Mouse (Mus musculus) heart, embryonic 10.5 days (tissue): ENCODE data around the gene Tmed4. TPM values are rescaled to one million over a fixed set of nuclear protein-coding genes. Genes with fewer than 3 reads are reported as not detected.

ENCODE experiments used
- DNase-seq: peaks from one replicate; pipeline ENCODE4 v3.0.0-alpha.2; 2017; ENCODE audit warnings: low spot score
- H3K27ac ChIP-seq: fragments of 300-500 bp; sonication (generic); 2 replicates; pipeline ENCODE4 v1.5.1; 2016; ENCODE audit warnings: mild to moderate bottlenecking
- H3K27me3 ChIP-seq: fragments of 300-500 bp; sonication (generic); 2 replicates; pipeline ENCODE4 v1.6.1; 2016; ENCODE audit warnings: mild to moderate bottlenecking; ENCODE audit not compliant: poor library complexity, insufficient read depth, severe bottlenecking
- H3K36me3 ChIP-seq: fragments of 300-500 bp; sonication (generic); 2 replicates; pipeline ENCODE4 v1.6.1; 2016; ENCODE audit warnings: mild to moderate bottlenecking, moderate library complexity
- H3K4me1 ChIP-seq: fragments of 300-500 bp; sonication (generic); 2 replicates; pipeline ENCODE4 v1.6.1; 2016; ENCODE audit warnings: mild to moderate bottlenecking
- H3K4me3 ChIP-seq: fragments of 300-500 bp; sonication (generic); 2 replicates; pipeline ENCODE4 v1.5.1; 2016; ENCODE audit warnings: mild to moderate bottlenecking, moderate library complexity
- H3K9me3 ChIP-seq: fragments of 300-500 bp; sonication (generic); 2 replicates; pipeline ENCODE4 v1.6.1; 2016; ENCODE audit warnings: mild to moderate bottlenecking, moderate library complexity
- WGBS: fragments of 180-500 bp; shearing (Covaris S2); methylation state at CpG from one replicate; pipeline ENCODE4 v1.1.7; 2016; 5-methylcytosine and 5-hydroxymethylcytosine counted together
- polyA plus RNA-seq: library from polyadenylated mRNA; unstranded; fragments of >200 nt; fragmentation: Nextera tagmentation; extraction: Ambion mirVana; gene quantifications from 2 replicates; pipeline ENCODE4 v1.2.1, GENCODE M21; 2016

Gene Tmed4
- polyA plus RNA-seq = 85.6 and 101 TPM in 2 replicates

- WGBS = under 1% methylated on average over 39 of the region's 39 CpGs
- H3K36me3 ChIP-seq = peaks cover 24% of the 10 kb centered on the region
- no peaks in the 10 kb centered on the region for H3K9me3 ChIP-seq
- peak within 1 kb of the TSS; percentile 96 for H3K4me3 ChIP-seq
- peak within 1 kb of the TSS; percentile 90 for H3K27ac ChIP-seq
- H3K4me1 ChIP-seq = peaks cover 14% of the 10 kb centered on the region
- peak; percentile 97 for DNase-seq
- H3K27me3 ChIP-seq = no peaks in the 10 kb centered on the region
Observed at GRCm38 (mm10) chr11:6274387-6275093, at the start of gene Tmed4. Gene Tmed4, minus strand, starts transcription at chr11:6274870.

DNA sequence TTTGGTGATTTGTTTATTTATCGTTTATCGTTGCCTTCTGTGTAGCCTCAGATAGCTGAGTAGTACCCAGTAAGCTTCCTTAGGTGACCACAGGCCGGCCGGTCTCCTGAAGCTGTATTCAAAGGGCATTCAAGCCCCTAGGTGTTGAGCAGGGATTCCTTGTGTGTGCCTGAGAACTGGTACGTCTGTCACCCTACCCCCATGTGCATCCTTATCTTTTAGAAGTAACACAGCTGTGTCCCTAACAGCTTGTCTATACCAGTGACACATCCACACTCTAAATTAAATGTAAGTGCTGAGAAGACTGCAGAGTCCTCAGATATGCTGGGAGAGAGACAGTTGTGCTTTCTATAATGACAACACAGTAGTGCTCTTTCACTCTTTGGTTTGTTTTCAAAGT lies 48.7 kb upstream of the Tmed4 start:
- 76% methylated on average over 5 of the region's 5 CpGs for WGBS
- Histone ChIP-seq H3K4me1 (no peaks in the 10 kb centered on the region), H3K36me3 (peaks cover 53% of the 10 kb centered on the region), H3K27me3 (no peaks in the 10 kb centered on the region), H3K4me3 (no peak overlapping the region), H3K9me3 (no peaks in the 10 kb centered on the region), H3K27ac (no peak overlapping the region)
- no peak for DNase-seq

DNA sequence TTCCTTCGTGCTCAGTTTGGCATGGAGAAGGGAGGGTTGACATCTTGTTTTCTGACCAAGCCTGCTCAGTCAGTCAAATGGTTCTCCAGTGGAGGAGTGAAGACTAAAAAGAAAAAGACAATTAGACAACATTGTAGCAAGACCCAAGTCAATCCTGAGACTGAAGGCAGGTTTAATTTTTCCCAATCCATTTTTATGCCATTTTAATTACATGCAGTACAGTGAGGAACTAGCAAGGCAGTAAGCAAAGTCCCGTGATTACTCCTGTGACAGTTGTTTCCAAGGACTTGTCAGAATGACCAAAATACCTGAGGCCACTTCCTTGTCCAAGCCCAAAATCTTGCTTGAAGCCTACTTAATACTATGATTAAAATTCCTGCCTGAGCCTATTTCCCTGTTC lies 47.4 kb upstream of the Tmed4 start:
- DNase-seq = no peak
- Histone ChIP-seq H3K4me1 (no peaks in the 10 kb centered on the region), H3K36me3 (peaks cover 63% of the 10 kb centered on the region), H3K4me3 (no peak overlapping the region), H3K27ac (no peak overlapping the region), H3K9me3 (no peaks in the 10 kb centered on the region), H3K27me3 (no peaks in the 10 kb centered on the region)
- 85% methylated on average over 2 of the region's 2 CpGs for WGBS

GRCm38 (mm10) chr11:6319374-6319773 lies 44.7 kb upstream of the Tmed4 start:
- WGBS = 91% methylated on average over 2 of the region's 2 CpGs
- H3K27ac ChIP-seq = no peak overlapping the region
- H3K4me3 ChIP-seq = no peak overlapping the region
- no peaks in the 10 kb centered on the region for H3K27me3 ChIP-seq
- no peaks in the 10 kb centered on the region for H3K4me1 ChIP-seq
- peaks cover 77% of the 10 kb centered on the region for H3K36me3 ChIP-seq
- no peak for DNase-seq
- no peaks in the 10 kb centered on the region for H3K9me3 ChIP-seq

DNA sequence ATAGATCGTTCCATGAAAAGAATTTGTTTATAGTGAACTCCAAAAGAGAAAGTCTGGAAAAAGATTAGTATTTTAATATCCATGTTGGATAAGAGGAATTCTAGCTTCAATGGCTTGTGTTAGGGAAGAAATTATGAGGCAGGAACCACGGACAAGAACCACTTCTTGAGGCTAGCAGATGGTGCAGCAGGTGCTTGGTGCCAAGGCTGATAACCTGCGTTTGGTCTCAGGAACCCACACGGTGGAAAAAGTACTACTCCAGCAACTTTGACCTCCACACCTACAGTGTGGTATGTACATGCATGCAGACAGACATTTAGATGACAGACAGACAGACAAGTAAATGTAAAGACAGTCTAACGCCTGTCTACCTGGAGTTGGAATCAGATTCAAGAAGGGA lies 43.9 kb upstream of the Tmed4 start:
- WGBS = 94% methylated on average over 5 of the region's 5 CpGs
- peaks cover 79% of the 10 kb centered on the region for H3K36me3 ChIP-seq

GRCm38 (mm10) chr11:6316821-6317220 lies 42.2 kb upstream of the Tmed4 start:
- Histone ChIP-seq H3K9me3 (no peaks in the 10 kb centered on the region), H3K36me3 (peaks cover 83% of the 10 kb centered on the region), H3K27me3 (no peaks in the 10 kb centered on the region), H3K4me1 (no peaks in the 10 kb centered on the region), H3K27ac (no peak overlapping the region), H3K4me3 (no peak overlapping the region)
- DNase-seq = no peak
- 89% methylated on average over 11 of the region's 11 CpGs for WGBS

More for the DNA sequence above, 43.9 kb upstream of the Tmed4 start:
- DNase-seq = no peak
- no peaks in the 10 kb centered on the region for H3K9me3 ChIP-seq
- no peak overlapping the region for H3K4me3 ChIP-seq
- H3K27ac ChIP-seq = no peak overlapping the region
- H3K27me3 ChIP-seq = no peaks in the 10 kb centered on the region
- no peaks in the 10 kb centered on the region for H3K4me1 ChIP-seq

- H3K9me3 ChIP-seq = no peaks in the 10 kb centered on the region
- H3K27ac ChIP-seq = no peak overlapping the region
- H3K4me3 ChIP-seq = no peak overlapping the region
- peaks cover 91% of the 10 kb centered on the region for H3K36me3 ChIP-seq
- H3K27me3 ChIP-seq = no peaks in the 10 kb centered on the region
- 86% methylated on average over 7 of the region's 7 CpGs for WGBS
- H3K4me1 ChIP-seq = no peaks in the 10 kb centered on the region
- no peak for DNase-seq
Observed at GRCm38 (mm10) chr11:6313874-6314406, 39.3 kb upstream of the Tmed4 start.

DNA sequence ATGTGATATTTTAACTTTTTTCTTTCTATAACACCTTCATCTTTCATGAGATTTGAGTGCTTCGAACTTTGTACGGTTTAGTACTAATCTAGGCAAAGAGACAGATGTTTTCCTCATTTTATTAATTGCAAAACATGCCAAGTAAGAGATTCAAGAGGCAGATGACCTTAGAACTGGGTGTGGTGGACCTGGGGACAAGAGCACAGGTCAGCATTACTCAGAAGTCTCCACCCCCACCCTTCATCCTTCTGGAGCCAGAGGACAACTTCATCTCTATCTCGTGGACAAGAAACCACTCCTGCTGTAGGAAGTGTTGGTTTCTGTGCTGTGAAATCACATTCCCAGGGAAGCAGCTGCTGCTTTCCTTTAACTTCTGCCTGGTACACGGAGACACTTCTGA lies 33.5 kb upstream of the Tmed4 start:
- WGBS = 83% methylated on average over 4 of the region's 4 CpGs
- no peak for DNase-seq
- H3K36me3 ChIP-seq = peaks cover 82% of the 10 kb centered on the region

DNA sequence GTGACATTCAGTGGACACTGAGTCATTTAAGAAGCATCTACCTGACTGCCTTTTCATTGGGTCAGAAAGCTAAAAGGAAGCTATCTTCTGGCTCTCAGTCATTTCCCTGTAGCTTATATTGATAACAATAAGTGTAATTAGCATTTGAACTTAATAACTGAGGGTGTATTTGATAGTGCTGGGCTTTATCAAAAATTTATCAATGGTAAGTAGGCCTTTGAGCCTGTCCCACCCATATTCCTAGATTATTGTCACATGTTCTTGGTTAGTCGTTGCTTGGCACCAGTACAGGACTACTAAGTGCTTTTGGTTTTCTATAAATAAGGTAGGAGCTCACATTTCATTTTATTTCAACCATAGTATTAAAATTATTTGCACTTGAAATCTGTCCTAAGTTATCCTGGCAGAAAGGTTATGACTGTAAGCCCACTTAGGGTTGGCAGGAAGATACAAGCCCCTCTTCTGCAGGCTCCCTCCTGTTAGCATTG lies 31.3 kb upstream of the Tmed4 start:
- Histone ChIP-seq H3K4me1 (no peaks in the 10 kb centered on the region), H3K27me3 (no peaks in the 10 kb centered on the region), H3K4me3 (no peak overlapping the region), H3K9me3 (no peaks in the 10 kb centered on the region), H3K36me3 (peaks cover 82% of the 10 kb centered on the region), H3K27ac (no peak overlapping the region)
- DNase-seq = no peak
- 87% methylated on average over 1 of the region's 1 CpGs for WGBS

More for the DNA sequence above, 33.5 kb upstream of the Tmed4 start:
- Histone ChIP-seq H3K4me3 (no peak overlapping the region), H3K4me1 (no peaks in the 10 kb centered on the region), H3K27ac (no peak overlapping the region), H3K27me3 (no peaks in the 10 kb centered on the region), H3K9me3 (no peaks in the 10 kb centered on the region)

DNA sequence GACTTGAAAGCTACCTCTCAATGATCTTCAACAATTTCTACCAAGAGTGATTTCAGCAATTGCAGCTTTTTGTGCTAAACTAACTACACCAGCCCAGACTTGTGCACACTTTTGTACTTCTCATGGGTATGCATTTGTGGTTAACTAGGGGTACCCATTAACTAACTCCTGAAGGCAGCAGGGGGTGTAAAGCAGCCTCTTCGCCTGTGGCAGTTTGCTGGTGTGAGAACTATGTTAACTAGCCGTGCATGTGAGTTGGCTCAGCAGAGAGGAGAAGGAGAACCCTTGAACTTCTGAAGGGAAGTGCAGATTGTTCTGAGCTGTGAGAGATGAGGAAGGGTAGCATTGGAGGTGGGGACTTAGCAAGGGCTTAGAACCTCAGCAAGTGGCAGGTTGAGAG lies 28.1 kb upstream of the Tmed4 start:
- Histone ChIP-seq H3K9me3 (no peaks in the 10 kb centered on the region), H3K27me3 (no peaks in the 10 kb centered on the region), H3K4me1 (no peaks in the 10 kb centered on the region), H3K4me3 (no peak overlapping the region), H3K27ac (no peak overlapping the region), H3K36me3 (peaks cover 83% of the 10 kb centered on the region)
- no peak for DNase-seq
- WGBS = 89% methylated on average over 2 of the region's 2 CpGs

- 0 out of 2 replicates have a peak, but pooled peaks cover under 1% of the 10 kb centered on the region for H3K4me1 ChIP-seq
- H3K9me3 ChIP-seq = no peaks in the 10 kb centered on the region
- 83% methylated on average over 2 of the region's 2 CpGs for WGBS
- no peaks in the 10 kb centered on the region for H3K27me3 ChIP-seq
- H3K4me3 ChIP-seq = no peak overlapping the region
- peaks cover 67% of the 10 kb centered on the region for H3K36me3 ChIP-seq
- DNase-seq = no peak
- H3K27ac ChIP-seq = no peak overlapping the region
Observed at GRCm38 (mm10) chr11:6299435-6299834, 24.8 kb upstream of the Tmed4 start.

DNA sequence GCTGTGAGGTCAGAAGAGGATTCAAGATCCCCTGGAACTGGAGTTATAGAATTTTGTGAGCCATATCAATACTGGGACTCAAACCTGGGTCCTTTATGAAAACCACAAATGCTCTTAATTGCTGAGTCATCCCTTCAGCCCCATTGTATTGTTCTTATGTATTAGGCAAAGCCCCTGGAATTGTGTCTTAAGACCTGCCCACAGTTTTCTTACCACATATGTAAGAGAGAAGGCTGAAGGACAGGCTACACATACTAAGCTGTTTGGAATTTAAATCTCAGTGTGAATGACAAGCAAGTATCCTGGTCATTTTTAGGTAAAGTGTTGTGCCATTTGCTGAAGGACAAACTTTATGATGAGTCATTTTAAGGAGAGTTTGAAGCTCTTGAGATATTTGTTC lies 21.4 kb upstream of the Tmed4 start:
- peaks cover 16% of the 10 kb centered on the region; the same call in 1 of the 2 replicates for H3K4me1 ChIP-seq
- no peak overlapping the region for H3K4me3 ChIP-seq
- peaks cover 43% of the 10 kb centered on the region for H3K36me3 ChIP-seq
- DNase-seq = no peak
- H3K27ac ChIP-seq = no peak overlapping the region
- no peaks in the 10 kb centered on the region for H3K9me3 ChIP-seq
- no peaks in the 10 kb centered on the region for H3K27me3 ChIP-seq

DNA sequence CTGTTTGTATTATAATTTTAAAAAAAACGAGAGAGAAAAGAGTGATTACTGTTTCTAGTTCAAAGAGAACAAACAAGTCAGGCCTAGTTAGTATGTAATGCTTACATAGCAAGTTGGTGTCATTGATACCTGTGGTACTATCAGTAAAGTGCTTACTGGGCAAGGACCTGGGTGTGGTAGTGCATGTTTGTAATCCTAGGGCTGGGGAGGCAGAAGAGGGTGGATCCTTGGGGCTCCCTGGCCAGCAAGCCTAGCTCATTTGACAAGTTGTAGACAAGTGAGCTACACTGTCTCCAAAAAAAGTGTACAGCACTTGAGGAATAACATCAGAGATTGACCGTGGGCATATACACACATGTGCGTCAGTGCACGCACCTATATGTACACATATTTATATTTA lies 20.0 kb upstream of the Tmed4 start:
- no peak overlapping the region for H3K4me3 ChIP-seq
- peak; percentile 82 for DNase-seq
- peaks cover 29% of the 10 kb centered on the region for H3K36me3 ChIP-seq
- H3K9me3 ChIP-seq = no peaks in the 10 kb centered on the region
- H3K27me3 ChIP-seq = no peaks in the 10 kb centered on the region
- H3K4me1 ChIP-seq = peaks cover 16% of the 10 kb centered on the region; the same call in 1 of the 2 replicates
- no peak overlapping the region for H3K27ac ChIP-seq
- 88% methylated on average over 4 of the region's 4 CpGs for WGBS
